Mouse (Mus musculus): ENCODE data around the gene BC025446. TPM values are rescaled to one million over a fixed set of nuclear protein-coding genes. Genes with fewer than 3 reads are reported as not detected.
A peak's percentile ranks its signal among the peaks of the same experiment; 100 is the strongest.
"Not testable (repeated sequence)": the region's sequence is repeated elsewhere in the genome, so short reads cannot be mapped to it uniquely, and the experiment has no call there.

The BC025446 gene
- total and polyA plus RNA-seq, 3 experiments, result not detected

DNA sequence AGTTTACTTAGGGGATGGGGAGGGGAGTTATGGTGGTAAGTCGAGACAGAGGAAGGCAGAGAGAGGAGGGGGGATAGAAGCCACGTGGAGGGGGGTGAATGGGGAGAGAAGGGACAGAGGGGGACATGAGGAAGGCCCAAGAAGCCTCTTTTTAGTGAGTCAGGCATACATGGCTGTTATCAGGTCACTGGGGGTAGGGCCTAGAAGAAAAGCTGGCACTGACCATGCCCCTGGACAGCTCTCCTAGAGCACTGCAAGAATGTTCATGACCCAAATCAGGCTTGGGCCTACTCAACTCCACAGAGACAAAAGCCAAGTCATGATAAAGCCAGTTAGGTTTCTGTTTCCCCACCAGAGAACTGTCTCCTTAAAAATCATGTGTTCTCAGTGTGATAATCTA lies 29.9 kb upstream of the BC025446 start:
- Histone ChIP-seq H3K4me1 (ENCODE audit: control insufficient read depth in 1 of 2, insufficient read depth in 2 of 2, low read length in 2 of 2) (no peaks in the 10 kb centered on the region), H3K27me3 (ENCODE audit: control insufficient read depth in 1 of 2, insufficient read depth in 2 of 2, low read length in 2 of 2) (no peaks in the 10 kb centered on the region), H3K79me2 (ENCODE audit: control insufficient read depth, insufficient read depth, low read length, poor library complexity) (no peaks in the 10 kb centered on the region), H3K9me3 (replicated peaks; ENCODE audit: insufficient read depth, low read length) (no peaks in the 10 kb centered on the region), H3K27ac (ENCODE audit: control insufficient read depth, low read depth, low read length) (no peak overlapping the region), H3K36me3 (ENCODE audit: control insufficient read depth in 1 of 2, insufficient read depth in 2 of 2, low read length in 2 of 2) (no peaks in the 10 kb centered on the region), H3K4me3 (ENCODE audit: control insufficient read depth in 1 of 2, insufficient read depth in 1 of 2, low read depth in 2 of 2, low read length in 2 of 2) (no peak overlapping the region), H3K9ac (ENCODE audit: control insufficient read depth, low read depth, low read length, poor library complexity, severe bottlenecking) (no peak overlapping the region)
- no peak for DNase-seq (ENCODE audit: low read depth, low spot score)
- TF ChIP-seq MYB (IDR thresholded peaks at IDR 0.05; ENCODE audit: low read depth, low read length), result no peak
- no peak for TF ChIP-seq ZC3H11A (IDR thresholded peaks at IDR 0.05; ENCODE audit: low read depth, low read length)
- TF ChIP-seq E2F4 (IDR thresholded peaks at IDR 0.05; ENCODE audit: borderline replicate concordance, low read depth, low read length), result no peak
- no peak for TF ChIP-seq MAX (IDR thresholded peaks at IDR 0.05; ENCODE audit: low read length)
- no peak for TF ChIP-seq NRF1 (IDR thresholded peaks at IDR 0.05; ENCODE audit: insufficient read depth, low read depth, low read length, poor library complexity, severe bottlenecking)
- no peak for TF ChIP-seq MXI1 (IDR thresholded peaks at IDR 0.05; ENCODE audit: low read depth, low read length)
- no peak for TF ChIP-seq GATA1 (IDR thresholded peaks at IDR 0.05; ENCODE audit: low read depth, low read length)
- no peak for TF ChIP-seq USF1 (IDR thresholded peaks at IDR 0.05; ENCODE audit: low read depth, low read length)
- no peak for TF ChIP-seq MEF2A (IDR thresholded peaks at IDR 0.05; ENCODE audit: extremely low read depth, insufficient replicate concordance, low read depth, low read length, poor library complexity, severe bottlenecking)
- TF ChIP-seq RAD21 (IDR thresholded peaks at IDR 0.05; ENCODE audit: low read depth, low read length), result no peak
- no peak for TF ChIP-seq KAT2A (conservative IDR thresholded peaks at IDR 0.05; ENCODE audit: low read depth, low read length)
- TF ChIP-seq CHD1 (IDR thresholded peaks at IDR 0.05; ENCODE audit: low read depth, low read length), result no peak
- TF ChIP-seq ZKSCAN1 (IDR thresholded peaks at IDR 0.05; ENCODE audit: low read depth, low read length), result no peak
- no peak for TF ChIP-seq CTCF (IDR thresholded peaks at IDR 0.05 in 2 of 3, conservative IDR thresholded peaks at IDR 0.05 in 1 of 3; ENCODE audit: control insufficient read depth in 1 of 3, insufficient read depth in 1 of 3, low read depth in 2 of 3, low read length in 3 of 3, poor library complexity in 1 of 3, severe bottlenecking in 1 of 3)
- no peak for TF ChIP-seq CHD2 (IDR thresholded peaks at IDR 0.05; ENCODE audit: low read length)

- Histone ChIP-seq H3K36me3 (ENCODE audit: control insufficient read depth in 1 of 2, insufficient read depth in 2 of 2, low read length in 2 of 2) (no peaks in the 10 kb centered on the region), H3K27ac (ENCODE audit: control insufficient read depth, low read depth, low read length) (no peak overlapping the region), H3K9ac (ENCODE audit: control insufficient read depth, low read depth, low read length, poor library complexity, severe bottlenecking) (no peak overlapping the region), H3K4me3 (ENCODE audit: control insufficient read depth in 1 of 2, insufficient read depth in 1 of 2, low read depth in 2 of 2, low read length in 2 of 2) (no peak overlapping the region), H3K79me2 (ENCODE audit: control insufficient read depth, insufficient read depth, low read length, poor library complexity) (no peaks in the 10 kb centered on the region), H3K27me3 (ENCODE audit: control insufficient read depth in 1 of 2, insufficient read depth in 2 of 2, low read length in 2 of 2) (no peaks in the 10 kb centered on the region), H3K4me1 (ENCODE audit: control insufficient read depth in 1 of 2, insufficient read depth in 2 of 2, low read length in 2 of 2) (no peaks in the 10 kb centered on the region), H3K9me3 (replicated peaks; ENCODE audit: insufficient read depth, low read length) (no peaks in the 10 kb centered on the region)
- peak; percentile 32 for DNase-seq (ENCODE audit: low read depth, low spot score)
- TF ChIP-seq CTCF (IDR thresholded peaks at IDR 0.05 in 2 of 3, conservative IDR thresholded peaks at IDR 0.05 in 1 of 3; ENCODE audit: control insufficient read depth in 1 of 3, insufficient read depth in 1 of 3, low read depth in 2 of 3, low read length in 3 of 3, poor library complexity in 1 of 3, severe bottlenecking in 1 of 3) (peak; percentile 24 to 62 (median 43); a peak in 4 of 6 replicates), SMC3 (IDR thresholded peaks at IDR 0.05; ENCODE audit: low read depth, low read length) (peak; percentile 20; the same call in 1 of the 2 replicates), RAD21 (IDR thresholded peaks at IDR 0.05; ENCODE audit: low read depth, low read length) (peak; percentile 15), ZKSCAN1 (IDR thresholded peaks at IDR 0.05; ENCODE audit: low read depth, low read length) (no peak)
Observed at GRCm38 (mm10) chr15:75189116-75189515, 27.1 kb upstream of the BC025446 start.

- not testable (repeated sequence) for H3K9ac ChIP-seq (ENCODE audit: control insufficient read depth, low read depth, low read length, poor library complexity, severe bottlenecking); H3K4me1 ChIP-seq (ENCODE audit: control insufficient read depth in 1 of 2, insufficient read depth in 2 of 2, low read length in 2 of 2); H3K36me3 ChIP-seq (ENCODE audit: control insufficient read depth in 1 of 2, insufficient read depth in 2 of 2, low read length in 2 of 2); H3K79me2 ChIP-seq (ENCODE audit: control insufficient read depth, insufficient read depth, low read length, poor library complexity); H3K9me3 ChIP-seq (replicated peaks; ENCODE audit: insufficient read depth, low read length); H3K27ac ChIP-seq (ENCODE audit: control insufficient read depth, low read depth, low read length); H3K4me3 ChIP-seq (ENCODE audit: control insufficient read depth in 1 of 2, insufficient read depth in 1 of 2, low read depth in 2 of 2, low read length in 2 of 2); DNase-seq (ENCODE audit: low read depth, low spot score); H3K27me3 ChIP-seq (ENCODE audit: control insufficient read depth in 1 of 2, insufficient read depth in 2 of 2, low read length in 2 of 2)
Observed at GRCm38 (mm10) chr15:75190560-75190959, 25.6 kb upstream of the BC025446 start.
